Mouse (Mus musculus) layer of hippocampus, postnatal 36 days (tissue): ENCODE measurements around the gene Prcd. TPM values are rescaled to one million over a fixed set of nuclear protein-coding genes. Genes with fewer than 3 reads are reported as not detected.
"Not testable (repeated sequence)": the region's sequence is repeated elsewhere in the genome, so short reads cannot be mapped to it uniquely, and the experiment has no call there.

ENCODE experiments used
- DNase-seq, 2 experiments: peaks; one replicate each; pipeline ENCODE4 v3.0.0; 2022
- total RNA-seq, 2 experiments: library from RNA; stranded (reverse); gene quantifications; 2 replicates each; pipeline ENCODE4 v1.2.3; 2021

The Prcd gene
- total RNA-seq, 2 experiments from 2014 or later, result 5.0 to 5.2 TPM

DNA sequence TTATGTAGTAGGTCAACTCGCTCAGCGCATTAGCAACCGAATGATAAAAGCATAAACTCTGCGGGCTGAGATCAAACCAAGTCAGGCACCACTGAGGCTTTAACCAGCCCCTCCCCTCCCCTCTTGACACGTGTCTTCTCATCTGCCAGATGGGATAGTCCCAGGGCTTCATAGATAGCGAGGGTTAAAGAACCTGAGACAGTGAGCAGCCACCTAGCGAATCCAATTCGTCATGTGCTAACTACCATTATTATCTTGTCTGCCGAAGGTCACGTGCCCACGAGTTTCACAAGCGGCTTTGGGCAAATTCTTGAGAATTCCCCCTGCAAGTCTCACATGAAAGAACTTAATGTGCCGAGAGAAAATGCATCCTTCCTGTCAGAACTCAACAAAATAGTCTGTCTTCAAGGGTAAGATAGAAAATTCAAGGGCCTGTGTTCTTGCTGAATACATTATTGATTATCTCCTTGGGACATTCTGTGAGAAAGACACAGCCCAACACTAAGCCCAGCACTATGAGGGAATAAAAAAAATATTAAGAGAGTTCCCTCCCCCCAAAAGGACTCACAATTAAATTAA lies 16.5 kb downstream of the Prcd start:
- DNase-seq, result no peak

DNA sequence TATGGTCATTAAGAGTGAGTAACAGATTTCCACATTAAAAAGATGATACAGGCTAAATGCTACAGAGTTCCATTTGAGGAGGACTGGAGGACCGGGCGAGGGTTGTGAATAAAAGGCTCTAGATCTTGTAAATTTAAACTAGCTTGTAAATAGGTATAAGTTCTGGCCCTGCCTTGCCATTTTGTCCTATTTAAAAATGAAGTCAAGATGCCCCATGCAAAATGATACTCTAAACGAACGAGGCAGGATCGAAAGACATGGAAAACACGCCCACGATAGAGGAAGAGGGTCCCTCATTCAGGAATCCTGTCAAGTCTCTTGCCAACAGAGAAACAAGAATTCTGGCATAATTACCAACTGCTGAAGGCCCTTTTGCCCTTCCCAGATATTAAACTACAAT lies 17.1 kb downstream of the Prcd start:
- no peak for DNase-seq

DNA sequence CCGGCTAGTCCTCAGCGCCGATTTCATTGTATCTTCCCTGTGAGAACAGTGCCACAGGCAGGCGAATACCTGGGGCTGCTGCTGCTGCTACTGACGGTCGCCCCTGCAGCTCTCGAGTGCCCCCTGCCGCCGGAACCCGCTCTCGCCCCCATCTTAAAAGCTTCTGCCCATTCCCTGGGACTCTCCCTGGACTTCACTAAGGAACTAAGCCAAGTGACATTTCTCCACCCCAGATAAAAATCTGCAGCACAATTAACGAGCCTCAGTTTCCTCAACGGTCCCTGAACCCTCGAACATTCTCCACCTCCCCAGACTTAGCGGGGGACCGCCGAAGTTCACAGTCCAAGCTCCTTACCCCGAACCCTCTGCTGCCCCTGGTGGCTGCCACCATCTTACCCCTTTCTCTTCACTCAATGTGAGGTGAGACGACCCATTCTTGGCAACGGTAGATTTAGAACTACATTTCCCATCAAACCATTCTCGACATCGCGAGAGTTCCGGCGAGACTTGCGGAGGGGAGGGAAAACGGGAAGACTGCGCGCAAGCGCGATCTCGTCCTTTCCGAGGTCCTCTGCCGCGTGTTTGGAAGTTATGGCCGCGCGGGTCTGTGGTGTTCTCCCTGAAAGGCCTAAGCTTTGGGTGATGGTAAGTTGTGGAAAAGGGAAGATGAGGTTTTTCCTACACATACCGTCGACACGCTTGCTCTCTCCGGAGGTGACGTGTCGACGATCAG lies 17.9 kb downstream of the Prcd start:
- DNase-seq, result peak; percentile 95

DNA sequence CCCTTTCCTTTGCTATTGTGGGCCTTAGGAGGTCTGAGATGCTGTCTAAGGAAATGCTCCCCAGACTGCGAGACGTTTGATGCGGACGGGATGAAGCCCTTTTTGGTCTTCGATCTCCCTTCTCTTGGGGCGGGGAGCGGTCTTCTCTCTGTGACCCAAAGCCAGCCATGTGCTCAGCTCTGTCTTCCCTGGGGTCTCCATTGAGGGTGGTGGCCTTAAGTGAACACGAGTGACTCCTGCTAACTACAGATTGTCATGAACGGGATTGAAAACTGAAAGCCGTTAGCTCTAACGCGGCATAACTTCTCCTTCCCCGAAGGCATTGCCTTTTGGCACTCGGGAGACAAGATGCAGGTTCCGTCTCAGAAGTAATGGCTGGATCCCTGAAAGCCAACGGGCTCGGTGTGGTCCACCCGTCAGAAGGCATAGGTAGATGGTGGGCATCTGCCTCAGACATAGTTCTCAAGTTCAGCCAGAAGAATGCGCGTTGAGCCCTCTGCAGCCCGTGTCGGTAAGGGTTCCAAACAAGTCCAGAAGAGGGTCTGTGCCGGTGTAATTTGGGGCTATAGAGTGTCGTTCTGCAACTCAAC lies 18.6 kb downstream of the Prcd start:
- no peak for DNase-seq

DNA sequence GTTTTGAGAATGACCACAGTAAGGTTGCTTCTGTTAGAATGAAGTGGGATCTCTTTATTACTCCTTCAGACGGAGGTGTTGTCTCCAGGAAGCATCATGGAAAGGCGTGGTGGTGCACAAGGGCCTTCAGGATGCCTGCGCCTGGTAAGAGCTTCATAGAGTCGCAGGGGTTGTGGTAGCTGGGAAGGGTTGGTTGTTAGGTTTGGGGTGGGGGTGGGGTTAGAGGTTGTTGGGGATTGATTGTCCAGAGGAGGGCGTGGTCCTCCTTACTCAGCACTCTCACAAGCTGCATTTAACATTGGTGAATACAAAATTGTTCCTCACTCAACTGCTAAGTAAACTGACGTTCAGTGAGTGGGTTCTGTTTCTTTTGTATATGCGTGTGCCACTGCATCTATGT lies 19.3 kb downstream of the Prcd start:
- DNase-seq, result no peak

DNA sequence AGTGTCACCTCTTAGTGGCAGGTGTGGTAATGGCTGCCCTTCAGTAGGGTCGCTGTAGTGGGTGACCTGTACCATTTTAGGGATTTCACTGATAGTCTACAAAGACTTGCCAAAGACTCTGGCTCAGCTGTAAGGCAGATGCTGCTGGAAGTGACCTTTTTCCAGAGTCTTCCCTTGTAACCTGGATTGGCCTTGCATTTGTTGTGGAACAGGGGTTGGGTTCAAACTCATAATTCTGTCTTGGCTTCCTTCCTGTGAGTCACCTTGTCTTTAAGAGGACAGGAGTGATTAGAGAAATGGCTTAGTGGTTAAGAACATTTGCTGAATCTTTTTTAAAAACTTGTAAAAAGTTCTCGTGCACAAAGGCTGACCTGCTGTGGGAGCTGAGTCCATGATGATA lies 20.1 kb downstream of the Prcd start:
- no peak for DNase-seq

DNA sequence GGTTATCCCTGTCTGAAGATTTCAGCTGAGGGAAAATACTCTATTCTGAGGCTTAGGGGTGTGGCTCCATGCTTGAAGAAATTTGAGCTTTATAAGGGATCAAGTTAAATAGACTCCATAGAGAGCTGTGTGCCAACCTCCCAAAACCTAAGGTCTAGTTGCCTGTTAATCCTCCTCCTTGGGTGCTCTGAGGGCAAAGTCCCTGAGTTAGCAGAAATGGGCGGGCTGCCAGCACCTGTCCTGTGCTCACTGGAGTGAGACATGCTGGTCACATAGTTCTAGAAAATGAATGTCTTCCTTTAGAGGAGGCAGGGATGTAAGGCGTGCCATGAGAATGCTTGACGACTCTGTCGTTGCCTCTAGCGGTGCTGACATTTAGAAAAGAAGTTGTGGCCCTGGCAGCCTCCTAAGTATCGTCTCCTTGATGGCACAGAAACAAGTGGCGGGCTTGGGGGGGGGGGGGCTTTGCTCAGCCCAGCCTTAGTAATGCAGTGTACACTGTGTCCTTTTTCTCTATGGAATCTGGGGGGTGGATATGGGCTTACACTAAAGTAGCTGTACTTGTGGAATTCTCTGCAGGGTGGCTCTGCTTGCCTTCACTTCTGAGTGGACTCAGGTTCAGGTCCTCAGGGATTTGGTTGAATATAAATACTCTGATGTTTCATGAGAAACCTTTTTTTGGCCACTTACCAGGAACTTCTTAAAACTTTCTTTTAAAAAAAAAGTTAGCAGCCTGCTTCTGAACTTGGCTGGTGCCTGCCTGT lies 21.5 kb downstream of the Prcd start:
- DNase-seq, result no peak

DNA sequence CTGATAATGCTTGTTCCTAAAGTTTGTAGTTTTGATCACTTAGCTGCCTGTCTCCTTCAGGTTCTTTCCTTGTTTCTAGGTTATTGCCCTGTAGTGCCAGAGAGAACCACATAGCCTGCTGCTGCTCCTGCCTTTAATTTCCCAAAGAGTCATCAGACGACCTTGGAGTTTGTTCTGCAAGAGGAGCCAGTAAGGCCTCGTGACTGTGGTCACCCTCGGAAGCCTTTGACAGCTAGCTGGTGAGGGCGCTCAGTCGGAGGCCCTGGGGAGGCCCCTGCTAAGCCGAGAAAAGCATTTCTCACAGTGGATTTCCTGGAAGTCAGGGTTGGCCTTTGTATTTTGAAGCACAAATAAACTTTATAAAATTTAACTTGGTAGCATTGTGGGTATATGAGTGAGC lies 22.1 kb downstream of the Prcd start:
- DNase-seq, result not testable (repeated sequence)

DNA sequence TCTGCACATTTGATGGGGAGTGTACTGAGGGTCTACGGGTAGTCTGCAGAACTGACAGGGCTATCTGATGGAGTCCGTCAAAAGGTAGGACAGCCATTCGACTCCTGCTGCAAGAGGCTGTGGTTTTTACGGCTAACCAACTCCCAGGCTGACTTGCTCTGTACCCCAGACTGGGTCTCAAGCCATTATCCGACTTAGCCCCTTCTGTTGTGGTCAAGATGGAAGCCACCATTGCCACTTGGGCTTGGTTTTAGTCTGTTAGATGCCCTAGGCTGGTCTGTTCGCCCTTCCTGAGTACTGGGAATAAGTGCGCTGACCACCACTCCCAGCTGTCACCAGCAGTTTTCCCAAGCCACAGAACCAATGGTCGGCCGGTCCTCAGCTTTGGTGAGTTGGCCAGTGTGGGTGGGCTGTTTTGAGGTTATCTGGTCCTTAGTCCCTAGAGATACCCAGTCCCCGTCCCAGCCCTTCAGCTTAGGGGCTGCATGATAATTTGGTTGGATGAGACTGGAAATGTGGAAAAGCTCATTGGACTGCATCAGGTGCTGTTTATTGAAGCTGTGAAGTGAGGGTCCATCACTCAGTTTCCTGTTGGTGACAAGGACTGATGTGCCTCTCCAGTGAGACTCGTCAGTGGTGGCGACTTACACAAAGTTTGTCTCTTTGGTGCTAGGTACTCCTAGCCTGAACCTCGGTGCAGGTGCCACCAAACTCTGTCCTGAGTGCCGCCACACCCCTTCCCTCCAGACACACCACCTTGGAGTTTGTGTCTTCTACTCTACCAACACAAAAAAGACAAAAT lies 23.0 kb downstream of the Prcd start:
- DNase-seq, result no peak

DNA sequence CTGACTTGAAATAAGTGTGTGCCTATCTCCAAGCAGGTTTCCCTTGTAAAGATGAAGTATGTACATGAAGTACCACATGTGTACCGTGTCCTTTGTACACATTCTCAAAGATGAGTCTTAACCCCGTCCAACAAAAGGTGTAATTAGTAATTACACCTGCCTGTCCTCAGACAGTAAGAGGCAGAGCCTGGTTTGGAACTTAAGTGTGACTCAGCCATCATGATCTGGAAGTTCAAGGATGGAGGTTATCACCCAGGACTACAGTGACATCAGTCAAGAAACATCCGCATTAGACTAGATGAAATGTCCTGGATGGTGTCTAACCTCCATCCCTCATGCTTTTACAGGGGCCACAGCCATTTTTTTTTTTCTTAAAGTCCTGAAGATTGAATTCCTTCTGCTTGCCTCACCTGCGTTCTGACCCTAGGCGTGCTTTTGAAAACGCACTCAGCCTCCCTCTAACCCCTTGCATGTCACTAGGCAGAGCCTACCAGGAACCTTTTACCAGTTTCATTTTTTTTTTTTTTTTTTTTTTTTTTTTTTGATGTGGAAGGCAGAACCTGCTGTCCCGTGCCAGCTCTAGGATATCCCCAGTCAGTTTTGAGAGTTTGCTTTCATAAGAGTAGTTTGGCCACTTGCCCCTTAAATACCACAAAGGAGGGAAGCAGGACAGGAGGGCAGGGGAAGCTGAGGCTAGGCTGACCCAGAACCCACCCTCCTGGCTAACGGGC lies 24.5 kb downstream of the Prcd start:
- no peak for DNase-seq

DNA sequence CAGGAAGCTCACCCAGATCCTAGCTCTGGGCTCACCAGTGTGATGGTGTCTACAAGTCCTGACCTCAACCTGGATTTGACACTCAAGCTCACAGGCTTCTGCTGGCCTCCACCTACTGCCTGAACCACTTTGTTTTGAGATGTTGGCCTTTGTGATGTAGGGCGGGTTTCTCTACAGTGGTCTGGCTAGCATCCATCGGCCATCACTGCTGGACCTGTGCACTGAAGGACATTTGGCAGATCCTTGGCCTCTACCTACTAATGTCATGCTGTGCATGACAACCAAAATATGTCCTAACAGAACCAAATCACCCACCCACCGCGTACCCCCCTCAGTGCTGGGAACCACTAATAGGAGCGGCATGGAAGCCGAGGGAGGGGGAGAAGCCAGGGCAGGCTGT lies 25.8 kb downstream of the Prcd start:
- no peak for DNase-seq

DNA sequence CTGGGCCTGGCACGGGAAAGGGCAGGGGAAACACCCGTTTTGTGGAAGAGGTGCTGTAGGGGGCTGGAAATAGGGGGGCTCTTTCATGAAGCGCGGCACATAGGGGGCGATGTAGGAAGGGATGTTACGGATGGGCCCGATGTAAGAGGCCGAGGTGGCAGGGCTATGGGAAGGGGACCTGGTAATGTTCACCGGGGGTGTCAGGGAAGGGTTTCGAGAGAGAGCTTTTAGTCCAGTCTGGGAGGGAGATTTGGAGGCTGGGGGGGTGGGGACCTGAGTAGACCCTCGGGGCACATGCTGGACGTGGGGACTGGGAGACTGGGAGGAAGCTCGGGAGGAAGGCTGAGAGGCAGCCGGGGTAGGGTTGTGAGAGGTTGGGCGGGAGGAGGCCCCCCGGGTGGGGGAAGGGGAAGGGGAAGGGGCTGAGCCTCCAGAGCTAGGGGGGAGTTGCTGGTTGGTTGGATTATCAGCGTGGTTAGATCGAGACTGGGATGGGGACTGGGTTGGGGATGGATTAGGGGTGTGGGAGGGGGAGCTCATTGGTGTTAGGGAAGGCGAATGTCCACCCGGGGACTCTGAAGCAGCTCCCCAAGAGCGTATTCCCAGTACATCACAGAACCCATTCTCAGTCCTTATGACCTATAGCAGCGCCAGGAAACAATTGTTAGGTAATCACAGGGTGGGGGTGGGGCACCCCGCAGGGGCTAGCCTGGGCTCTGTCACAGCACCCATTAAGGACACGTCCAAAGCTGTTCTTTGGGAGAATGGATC lies 27.2 kb downstream of the Prcd start:
- DNase-seq, result no peak

DNA sequence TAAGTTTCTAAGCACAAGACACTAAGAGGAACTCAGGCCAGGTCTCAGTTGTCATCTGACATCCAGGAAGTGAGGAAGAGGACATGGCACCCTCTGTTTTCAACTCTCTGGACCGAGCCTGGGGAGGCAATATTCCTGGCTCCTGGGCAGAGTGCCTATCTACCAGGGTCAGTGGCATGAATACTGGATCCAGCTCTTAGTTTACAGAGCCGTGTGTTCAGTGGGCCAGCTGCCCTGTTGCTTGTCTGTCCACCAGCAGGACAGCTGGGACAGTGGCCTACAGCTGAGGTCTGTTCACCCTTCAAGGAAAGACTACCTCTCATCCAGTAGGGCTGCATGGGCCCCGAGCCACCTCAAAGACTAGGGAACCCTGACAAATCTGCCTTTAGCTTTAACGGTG lies 27.8 kb downstream of the Prcd start:
- DNase-seq, result no peak

DNA sequence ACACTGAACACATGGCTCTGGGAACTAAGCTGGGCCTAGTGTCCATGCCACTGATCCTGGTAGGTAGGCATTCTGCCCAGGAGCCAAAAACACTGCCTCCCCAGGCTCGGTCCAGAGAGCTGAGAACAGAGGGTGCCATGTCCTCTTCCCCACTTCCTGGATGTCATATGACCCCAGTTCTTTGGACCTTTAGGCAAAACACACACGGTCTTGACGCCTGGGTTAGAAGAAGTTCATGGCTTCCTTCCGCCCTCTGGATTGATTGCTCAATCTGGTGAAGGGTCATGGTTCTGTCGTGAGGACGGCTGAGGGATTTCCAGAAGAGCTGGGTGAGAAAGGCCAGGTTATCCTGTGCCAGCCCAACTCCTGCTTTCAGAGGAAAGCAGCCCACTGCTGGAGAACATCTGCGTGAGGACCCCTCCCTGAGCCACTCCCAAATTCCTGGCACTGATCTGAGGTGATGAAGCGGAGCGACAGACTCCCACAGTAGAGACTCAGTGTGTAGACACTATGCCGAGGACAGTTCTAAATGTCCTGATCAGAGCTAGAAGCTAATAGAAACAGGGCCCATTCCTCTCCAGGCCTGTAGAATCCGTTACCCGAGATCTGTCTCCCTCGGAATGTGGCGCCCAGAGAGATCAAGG lies 29.3 kb downstream of the Prcd start:
- DNase-seq, result no peak

DNA sequence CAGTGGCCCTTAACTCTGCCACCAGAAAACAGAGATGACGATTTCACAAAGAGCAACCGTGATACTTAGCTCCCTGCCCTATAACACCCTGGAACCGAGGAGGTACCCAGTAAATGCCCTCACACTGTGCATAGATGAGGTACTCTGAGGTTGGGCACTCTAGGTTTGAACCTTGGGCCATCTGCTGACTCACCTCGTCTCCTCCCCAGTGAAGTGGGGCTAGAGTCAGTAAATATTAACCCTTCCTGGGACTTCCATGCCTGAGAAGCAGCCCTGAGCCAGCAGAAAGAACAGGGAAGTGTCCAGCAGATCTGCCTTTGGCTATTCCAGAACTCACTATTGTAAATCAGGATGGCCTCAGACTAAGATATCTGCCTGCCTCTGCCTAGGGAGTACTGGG lies 30.4 kb downstream of the Prcd start:
- no peak for DNase-seq

DNA sequence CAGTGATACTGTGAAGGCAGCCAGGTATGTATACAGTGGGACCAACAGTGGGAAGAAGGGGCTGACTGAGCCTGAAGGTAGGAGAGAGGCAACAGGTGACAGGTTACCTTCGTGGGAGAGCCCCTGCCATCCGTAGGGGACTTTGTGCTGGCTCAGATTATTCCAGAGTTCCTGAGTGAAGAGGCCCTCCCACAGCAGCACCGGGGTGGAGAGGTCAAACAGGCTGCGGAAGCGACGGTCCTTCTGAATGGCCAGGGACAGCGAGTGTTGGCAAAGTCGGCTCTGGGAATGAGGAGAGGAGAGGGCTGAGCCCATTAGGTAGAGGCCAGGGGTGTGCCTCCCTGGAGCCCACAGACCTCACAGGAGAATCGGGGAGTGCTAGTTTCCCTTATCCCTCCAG lies 32.4 kb downstream of the Prcd start:
- no peak for DNase-seq

DNA sequence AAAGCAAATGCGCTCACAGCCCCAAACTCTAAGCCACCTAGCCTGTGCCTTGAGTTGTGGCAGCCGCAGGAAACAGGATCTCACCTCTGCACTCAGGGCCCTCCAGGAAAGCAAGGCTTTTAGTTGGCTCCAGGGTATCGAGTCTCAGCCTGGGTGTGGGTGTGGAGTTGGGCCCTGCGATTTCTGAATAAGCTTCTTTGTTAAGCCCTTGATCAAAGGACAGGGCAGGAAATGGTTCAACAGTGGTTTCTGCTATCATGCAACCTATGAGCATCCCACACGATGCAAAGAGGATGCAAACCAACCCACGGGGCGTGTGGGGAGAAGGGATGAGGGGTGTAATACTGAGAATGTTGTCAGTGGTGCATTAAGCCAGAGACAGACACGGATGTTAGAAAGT lies 34.6 kb downstream of the Prcd start:
- DNase-seq, result no peak

DNA sequence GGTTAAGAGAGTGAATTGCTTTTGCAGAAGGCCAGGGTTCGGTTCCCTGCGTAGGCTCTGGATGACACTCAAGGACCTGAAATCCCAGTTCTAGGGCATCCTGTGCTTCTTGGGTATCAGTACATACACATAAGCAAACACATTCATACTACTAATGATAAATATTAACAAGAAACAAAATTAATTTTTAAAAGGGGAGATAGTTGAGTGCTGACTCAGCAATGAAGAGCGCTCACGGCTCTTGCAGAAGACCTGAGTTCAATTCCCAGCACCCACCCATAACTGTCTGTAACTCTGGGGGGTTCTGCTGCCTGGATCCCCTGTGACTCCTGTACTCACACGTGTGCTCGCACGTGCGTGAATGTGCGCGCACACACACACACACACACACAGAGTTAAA lies 36.3 kb downstream of the Prcd start:
- no peak for DNase-seq

DNA sequence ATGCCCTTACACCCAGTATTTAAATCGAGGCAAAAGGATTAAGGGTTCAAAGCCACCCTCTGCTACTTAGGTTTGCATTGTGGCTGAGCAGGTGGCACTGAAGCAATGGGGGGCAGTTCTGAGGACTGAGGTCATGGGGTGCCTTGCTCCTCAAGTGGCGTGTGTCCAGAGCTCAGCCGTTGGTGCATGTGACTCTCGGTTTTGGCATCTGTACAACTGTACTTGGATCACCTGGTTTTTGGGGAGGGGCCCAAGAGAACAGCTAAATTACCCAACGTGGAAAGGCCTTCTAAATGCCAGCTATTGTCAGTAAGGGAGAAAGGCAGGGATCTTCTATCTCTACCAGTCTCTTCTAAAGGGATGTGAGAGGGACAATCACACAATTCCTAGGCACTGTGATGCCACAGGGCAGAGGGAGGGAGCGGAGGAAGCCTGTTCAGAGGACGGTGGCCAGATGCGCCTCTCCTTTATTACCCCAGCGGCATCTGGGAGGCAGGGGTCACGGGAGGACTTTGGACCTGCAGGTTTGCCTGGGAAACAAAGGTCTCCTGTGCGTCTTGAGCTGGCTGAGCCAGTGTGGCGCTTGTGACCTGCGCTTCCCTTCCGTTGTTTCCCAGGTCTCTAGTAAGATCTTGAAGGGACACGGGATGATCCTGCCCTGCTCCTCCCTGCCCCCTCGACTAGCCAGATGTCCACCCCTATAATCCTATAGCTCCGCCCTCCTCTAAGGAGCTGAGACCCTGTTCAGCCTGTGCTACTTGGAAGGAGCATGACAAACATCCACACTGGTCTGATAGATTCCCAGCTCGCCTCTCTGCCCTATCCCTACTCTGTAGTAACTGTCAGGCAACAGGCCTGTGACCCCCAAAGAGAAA lies 37.6 kb downstream of the Prcd start:
- no peak for DNase-seq

DNA sequence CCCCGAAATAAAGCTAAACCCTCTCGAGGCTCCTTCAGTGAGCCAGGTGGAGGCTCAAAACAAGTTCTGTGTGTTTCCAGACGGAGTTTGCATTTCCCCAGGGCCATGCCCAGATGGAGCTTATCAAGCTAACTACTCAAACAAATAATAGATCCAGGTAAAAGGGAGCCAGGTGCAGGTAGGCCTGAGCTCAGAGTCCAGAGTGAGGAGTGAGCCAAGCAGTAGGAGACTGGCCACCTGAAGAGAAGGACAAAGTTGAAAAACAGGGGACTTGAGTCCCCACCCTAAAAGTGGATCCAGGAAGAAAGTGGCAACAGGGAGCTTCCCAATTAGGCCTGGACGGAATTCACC lies 40.5 kb downstream of the Prcd start:
- DNase-seq, result no peak
